Mouse (Mus musculus): ENCODE measurements around the gene Timp4.

DNA sequence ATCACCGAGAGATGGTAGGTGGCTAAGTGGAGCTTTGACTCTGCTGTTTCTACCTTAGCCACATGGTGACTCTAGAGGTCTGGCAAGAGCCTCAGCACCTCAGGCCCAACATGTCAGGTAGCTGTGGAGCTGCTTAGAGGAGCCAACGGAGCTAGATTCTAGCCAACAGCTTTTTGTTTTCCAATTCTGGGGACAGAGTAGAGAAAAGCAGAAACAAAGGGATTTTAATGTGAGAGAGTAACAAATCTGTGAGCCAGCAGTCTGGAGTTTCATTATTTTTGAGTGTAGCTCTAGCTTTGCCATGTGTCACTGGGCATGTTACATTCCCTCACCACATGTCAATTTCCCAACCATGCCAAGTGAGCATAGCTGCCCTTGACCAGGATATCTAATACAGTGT, 7.8 kb downstream of the Timp4 start:
- TF ChIP-seq GATA1 (IDR thresholded peaks at IDR 0.05; ENCODE audit: low read length) (no peak), TAL1 (IDR thresholded peaks at IDR 0.05; ENCODE audit: low read length) (no peak)

All from erythroblast, embryonic 14.5 days (primary cell).